Mouse (Mus musculus) stomach, embryonic 15.5 days (tissue): Measurements from ENCODE around the gene Zfp408. TPM values are rescaled to one million over a fixed set of nuclear protein-coding genes. Genes with fewer than 3 reads are reported as not detected.

ENCODE experiments used
- ATAC-seq: fragments of 200-750 bp; cut with Nextera tagmentation; 2 replicates; pipeline ENCODE4 v1.8.0; 2017; ENCODE audit warnings: low read depth, moderate number of reproducible peaks, moderate TSS enrichment; ENCODE audit not compliant: insufficient read depth, low FRiP score
- H3K27ac ChIP-seq: fragments of 300-500 bp; sonication (generic); 2 replicates; pipeline ENCODE4 v1.5.1; 2015; ENCODE audit warnings: mild to moderate bottlenecking, inconsistent platforms
- H3K27me3 ChIP-seq: fragments of 300-500 bp; sonication (generic); replicated peaks from 2 replicates; pipeline ENCODE4 v1.6.1; 2015; ENCODE audit warnings: inconsistent platforms
- H3K36me3 ChIP-seq: fragments of 300-500 bp; sonication (generic); 2 replicates; pipeline ENCODE4 v1.6.1; 2015; ENCODE audit warnings: inconsistent platforms
- H3K4me1 ChIP-seq: fragments of 300-500 bp; sonication (generic); 2 replicates; pipeline ENCODE4 v1.6.1; 2015; ENCODE audit warnings: inconsistent platforms
- H3K4me2 ChIP-seq: fragments of 300-500 bp; sonication (generic); 2 replicates; pipeline ENCODE4 v1.6.1; 2015; ENCODE audit warnings: mild to moderate bottlenecking, inconsistent platforms
- H3K4me3 ChIP-seq: fragments of 300-500 bp; sonication (generic); replicated peaks from 2 replicates; pipeline ENCODE4 v1.5.1; 2015; ENCODE audit warnings: inconsistent platforms
- H3K9ac ChIP-seq: fragments of 300-500 bp; sonication (generic); 2 replicates; pipeline ENCODE4 v1.6.1; 2015; ENCODE audit warnings: inconsistent platforms
- H3K9me3 ChIP-seq: fragments of 300-500 bp; sonication (generic); 2 replicates; pipeline ENCODE4 v1.6.1; 2016; ENCODE audit warnings: inconsistent platforms
- WGBS: fragments of 180-500 bp; shearing (Covaris S2); methylation state at CpG from one replicate; pipeline ENCODE4 v1.1.7; 2015; 5-methylcytosine and 5-hydroxymethylcytosine counted together
- polyA plus RNA-seq: library from polyadenylated mRNA; unstranded; fragments of >200 nt; fragmentation: Nextera tagmentation; extraction: Ambion mirVana; gene quantifications from 2 replicates; pipeline ENCODE4 v1.2.1, GENCODE M21; 2015

Gene Zfp408
- 9.2 and 9.7 TPM in 2 replicates for polyA plus RNA-seq

- Histone ChIP-seq H3K9me3 (no peaks in the 10 kb centered on the region), H3K27ac (peak within 1 kb of the TSS; percentile 78), H3K4me2 (peak within 1 kb of the TSS; percentile 90), H3K4me3 (peak within 1 kb of the TSS; percentile 79), H3K9ac (peak within 1 kb of the TSS; percentile 93), H3K27me3 (no peaks in the 10 kb centered on the region), H3K4me1 (peaks cover 12% of the 10 kb centered on the region; the same call in 1 of the 2 replicates), H3K36me3 (peaks cover 39% of the 10 kb centered on the region)
- WGBS: under 1% methylated on average over 44 of the region's 44 CpGs
- peak; percentile 94 for ATAC-seq
Measured at GRCm38 (mm10) chr2:91649553-91650359, at the start of gene Zfp408, which contains the start of gene Arhgap1. TSS of gene Zfp408 (minus strand) at chr2:91649791. TSS of gene Arhgap1 (plus strand) at chr2:91649860.

GRCm38 (mm10) chr2:91699225-91699624, 49.6 kb upstream of the Zfp408 start:
- Histone ChIP-seq H3K4me2 (no peak overlapping the region), H3K36me3 (0 out of 2 replicates have a peak, but pooled peaks cover 6% of the 10 kb centered on the region), H3K4me3 (no peak overlapping the region), H3K27me3 (no peaks in the 10 kb centered on the region), H3K4me1 (no peaks in the 10 kb centered on the region; the same call in 1 of the 2 replicates), H3K9me3 (no peaks in the 10 kb centered on the region), H3K9ac (no peak overlapping the region), H3K27ac (no peak overlapping the region)
- 58% methylated on average over 1 of the region's 1 CpGs for WGBS
- ATAC-seq: no peak

- Histone ChIP-seq H3K36me3 (0 out of 2 replicates have a peak, but pooled peaks cover 10% of the 10 kb centered on the region), H3K4me3 (no peak overlapping the region), H3K9ac (no peak overlapping the region), H3K4me1 (no peaks in the 10 kb centered on the region; the same call in 1 of the 2 replicates), H3K27ac (no peak overlapping the region; the same call in 1 of the 2 replicates), H3K4me2 (no peak overlapping the region), H3K9me3 (no peaks in the 10 kb centered on the region), H3K27me3 (no peaks in the 10 kb centered on the region)
- WGBS: 70% methylated on average over 1 of the region's 1 CpGs
- peak; percentile 58; the same call in 1 of the 2 replicates for ATAC-seq
Measured at GRCm38 (mm10) chr2:91696225-91696590, 46.6 kb upstream of the Zfp408 start.

GRCm38 (mm10) chr2:91695436-91696224, 46.0 kb upstream of the Zfp408 start:
- no peak overlapping the region for H3K27ac ChIP-seq
- 85% methylated on average over 10 of the region's 10 CpGs for WGBS
- ATAC-seq: no peak

GRCm38 (mm10) chr2:91689452-91689851, 39.9 kb upstream of the Zfp408 start:
- Histone ChIP-seq H3K27ac (no peak overlapping the region), H3K36me3 (peaks cover 17% of the 10 kb centered on the region; the same call in 1 of the 2 replicates), H3K27me3 (no peaks in the 10 kb centered on the region), H3K9me3 (no peaks in the 10 kb centered on the region), H3K4me3 (no peak overlapping the region), H3K4me1 (no peaks in the 10 kb centered on the region), H3K4me2 (no peak overlapping the region), H3K9ac (no peak overlapping the region)
- 84% methylated on average over 7 of the region's 7 CpGs for WGBS
- no peak; the same call in 1 of the 2 replicates for ATAC-seq

More at GRCm38 (mm10) chr2:91695436-91696224, 46.0 kb upstream of the Zfp408 start:
- Histone ChIP-seq H3K9ac (no peak overlapping the region), H3K9me3 (no peaks in the 10 kb centered on the region), H3K4me3 (no peak overlapping the region), H3K27me3 (no peaks in the 10 kb centered on the region), H3K4me1 (no peaks in the 10 kb centered on the region; the same call in 1 of the 2 replicates), H3K36me3 (0 out of 2 replicates have a peak, but pooled peaks cover 10% of the 10 kb centered on the region), H3K4me2 (no peak overlapping the region)

- Histone ChIP-seq H3K27me3 (no peaks in the 10 kb centered on the region), H3K4me1 (no peaks in the 10 kb centered on the region), H3K36me3 (peaks cover 18% of the 10 kb centered on the region), H3K9ac (no peak overlapping the region), H3K4me2 (no peak overlapping the region), H3K9me3 (no peaks in the 10 kb centered on the region), H3K27ac (no peak overlapping the region), H3K4me3 (no peak overlapping the region)
- ATAC-seq: no peak
- WGBS: 73% methylated on average over 8 of the region's 8 CpGs
Measured at GRCm38 (mm10) chr2:91683919-91684318, 34.3 kb upstream of the Zfp408 start.

- H3K4me2 ChIP-seq: no peak overlapping the region
- WGBS: 52% methylated on average over 4 of the region's 4 CpGs
- no peaks in the 10 kb centered on the region for H3K27me3 ChIP-seq
- H3K4me3 ChIP-seq: no peak overlapping the region
- no peak overlapping the region for H3K9ac ChIP-seq
- peak overlapping the region; percentile 21; the same call in 1 of the 2 replicates for H3K27ac ChIP-seq
- no peaks in the 10 kb centered on the region for H3K9me3 ChIP-seq
- ATAC-seq: no peak
- no peaks in the 10 kb centered on the region for H3K4me1 ChIP-seq
- peaks cover 26% of the 10 kb centered on the region for H3K36me3 ChIP-seq
Measured at GRCm38 (mm10) chr2:91682850-91683249, 33.3 kb upstream of the Zfp408 start.

GRCm38 (mm10) chr2:91676961-91677360, 27.4 kb upstream of the Zfp408 start:
- no peak overlapping the region for H3K27ac ChIP-seq
- H3K27me3 ChIP-seq: no peaks in the 10 kb centered on the region
- ATAC-seq: no peak
- H3K4me3 ChIP-seq: no peak overlapping the region
- H3K36me3 ChIP-seq: peaks cover 37% of the 10 kb centered on the region
- H3K9me3 ChIP-seq: no peaks in the 10 kb centered on the region
- no peaks in the 10 kb centered on the region for H3K4me1 ChIP-seq
- no peak overlapping the region for H3K4me2 ChIP-seq
- H3K9ac ChIP-seq: no peak overlapping the region

- H3K4me2 ChIP-seq: no peak overlapping the region
- ATAC-seq: no peak
- no peak overlapping the region for H3K9ac ChIP-seq
- no peaks in the 10 kb centered on the region for H3K27me3 ChIP-seq
- no peaks in the 10 kb centered on the region for H3K4me1 ChIP-seq
- H3K27ac ChIP-seq: no peak overlapping the region
- whole genome bisulfite sequencing: 66% methylated on average over 2 of the region's 2 CpGs
- H3K36me3 ChIP-seq: peaks cover 42% of the 10 kb centered on the region
- no peaks in the 10 kb centered on the region for H3K9me3 ChIP-seq
- no peak overlapping the region for H3K4me3 ChIP-seq
Measured at GRCm38 (mm10) chr2:91676420-91676819, 26.8 kb upstream of the Zfp408 start.

GRCm38 (mm10) chr2:91674895-91675294, 25.3 kb upstream of the Zfp408 start:
- no peaks in the 10 kb centered on the region for H3K4me1 ChIP-seq
- no peaks in the 10 kb centered on the region for H3K9me3 ChIP-seq
- no peak overlapping the region for H3K4me2 ChIP-seq
- H3K27ac ChIP-seq: no peak overlapping the region
- H3K36me3 ChIP-seq: peaks cover 49% of the 10 kb centered on the region
- ATAC-seq: no peak
- 90% methylated on average over 5 of the region's 5 CpGs for WGBS
- no peak overlapping the region for H3K4me3 ChIP-seq
- H3K9ac ChIP-seq: no peak overlapping the region
- H3K27me3 ChIP-seq: no peaks in the 10 kb centered on the region

GRCm38 (mm10) chr2:91673587-91673986, 24.0 kb upstream of the Zfp408 start:
- Histone ChIP-seq H3K9me3 (no peaks in the 10 kb centered on the region), H3K4me3 (no peak overlapping the region), H3K36me3 (peaks cover 56% of the 10 kb centered on the region), H3K4me1 (no peaks in the 10 kb centered on the region), H3K4me2 (no peak overlapping the region), H3K27ac (no peak overlapping the region), H3K9ac (no peak overlapping the region), H3K27me3 (no peaks in the 10 kb centered on the region)
- WGBS: 88% methylated on average over 2 of the region's 2 CpGs
- no peak for ATAC-seq

- peaks cover 42% of the 10 kb centered on the region for H3K36me3 ChIP-seq
- 81% methylated on average over 6 of the region's 6 CpGs for WGBS
Measured at GRCm38 (mm10) chr2:91670038-91670437, 20.4 kb upstream of the Zfp408 start.

More at GRCm38 (mm10) chr2:91670038-91670437, 20.4 kb upstream of the Zfp408 start:
- no peak for ATAC-seq
- no peak overlapping the region for H3K4me3 ChIP-seq
- no peak overlapping the region for H3K4me2 ChIP-seq
- H3K9me3 ChIP-seq: no peaks in the 10 kb centered on the region
- no peak overlapping the region for H3K27ac ChIP-seq
- no peak overlapping the region for H3K9ac ChIP-seq
- no peaks in the 10 kb centered on the region for H3K4me1 ChIP-seq
- no peaks in the 10 kb centered on the region for H3K27me3 ChIP-seq
